Mouse (Mus musculus): ENCODE measurements around the gene Mtmr12. TPM values are rescaled to one million over a fixed set of nuclear protein-coding genes. Genes with fewer than 3 reads are reported as not detected.

The Mtmr12 gene
- total and polyA plus RNA-seq, 3 experiments: 14.3 to 38.2 TPM; not detected in 1

GRCm38 (mm10) chr15:12206646-12207222, 1.9 kb downstream of the Mtmr12 start:
- Histone ChIP-seq H3K79me2 (ENCODE audit: control insufficient read depth, insufficient read depth, low read length, poor library complexity) (peaks cover 60% of the 10 kb centered on the region), H3K9me3 (replicated peaks; ENCODE audit: insufficient read depth, low read length) (no peaks in the 10 kb centered on the region), H3K4me1 (ENCODE audit: control insufficient read depth in 1 of 2, insufficient read depth in 2 of 2, low read length in 2 of 2) (peaks cover 10 to 22% of the 10 kb centered on the region in 2 experiments; a peak in 3 of 4 replicates), H3K4me3 (ENCODE audit: control insufficient read depth in 1 of 2, insufficient read depth in 1 of 2, low read depth in 2 of 2, low read length in 2 of 2) (peak overlapping the region in 1 of 2 experiments; percentile 100; a peak in 1 of 4 replicates), H3K36me3 (ENCODE audit: control insufficient read depth in 1 of 2, insufficient read depth in 2 of 2, low read length in 2 of 2) (peaks cover 0 to 21% of the 10 kb centered on the region in 2 experiments; a peak in 3 of 4 replicates), H3K27me3 (ENCODE audit: control insufficient read depth in 1 of 2, insufficient read depth in 2 of 2, low read length in 2 of 2) (no peaks in the 10 kb centered on the region), H3K9ac (ENCODE audit: control insufficient read depth, low read depth, low read length, poor library complexity, severe bottlenecking) (no peak overlapping the region), H3K27ac (ENCODE audit: control insufficient read depth, low read depth, low read length) (no peak overlapping the region)
- DNase-seq (ENCODE audit: low read depth, low spot score): no peak
- TF ChIP-seq EP300 (IDR thresholded peaks at IDR 0.05; ENCODE audit: low read depth in 1 of 2, low read length in 2 of 2) (0 out of 4 replicates have a peak, but pooled peaks of 1 of the 2 experiments have one; percentile 0), MAX (IDR thresholded peaks at IDR 0.05; ENCODE audit: low read length) (no peak), CHD2 (IDR thresholded peaks at IDR 0.05; ENCODE audit: low read length) (0 out of 2 replicates have a peak, but pooled peaks have one; percentile 10), CHD1 (IDR thresholded peaks at IDR 0.05; ENCODE audit: low read depth, low read length) (0 out of 2 replicates have a peak, but pooled peaks have one; percentile 20)

DNA sequence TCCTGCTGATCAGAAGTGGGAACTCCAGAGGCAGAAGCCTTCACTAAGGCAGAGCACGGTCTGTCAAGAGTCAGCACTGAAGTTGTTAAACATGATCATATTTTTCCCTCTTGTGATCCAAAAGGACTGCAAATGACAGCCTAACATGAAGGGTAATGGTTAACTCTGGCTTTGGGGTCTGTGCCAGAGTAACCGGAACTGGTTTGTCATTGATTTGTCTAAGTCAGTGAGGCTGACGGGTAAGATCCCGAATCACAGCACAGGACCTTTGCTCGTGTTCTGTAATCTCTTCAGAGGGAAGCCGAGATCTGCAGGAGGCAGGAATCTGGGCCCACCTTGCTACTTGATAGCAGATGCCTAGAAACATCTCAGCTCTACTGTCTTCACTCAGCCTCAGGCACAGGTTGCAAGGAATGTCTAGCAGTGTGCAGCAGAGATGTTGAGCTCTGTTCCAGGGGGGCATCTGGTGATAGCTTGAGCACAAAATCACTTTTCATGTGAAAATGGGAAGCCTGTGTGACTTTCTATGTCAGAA, 2.8 kb downstream of the Mtmr12 start:
- Histone ChIP-seq H3K27me3 (ENCODE audit: control insufficient read depth in 1 of 2, insufficient read depth in 2 of 2, low read length in 2 of 2) (no peaks in the 10 kb centered on the region), H3K27ac (ENCODE audit: control insufficient read depth, low read depth, low read length) (no peak overlapping the region), H3K4me1 (ENCODE audit: control insufficient read depth in 1 of 2, insufficient read depth in 2 of 2, low read length in 2 of 2) (peaks cover 10 to 19% of the 10 kb centered on the region in 2 experiments; a peak in 3 of 4 replicates), H3K9ac (ENCODE audit: control insufficient read depth, low read depth, low read length, poor library complexity, severe bottlenecking) (no peak overlapping the region), H3K36me3 (ENCODE audit: control insufficient read depth in 1 of 2, insufficient read depth in 2 of 2, low read length in 2 of 2) (peaks cover 0 to 20% of the 10 kb centered on the region in 2 experiments; a peak in 3 of 4 replicates), H3K4me3 (ENCODE audit: control insufficient read depth in 1 of 2, insufficient read depth in 1 of 2, low read depth in 2 of 2, low read length in 2 of 2) (no peak overlapping the region), H3K79me2 (ENCODE audit: control insufficient read depth, insufficient read depth, low read length, poor library complexity) (peaks cover 64% of the 10 kb centered on the region), H3K9me3 (replicated peaks; ENCODE audit: insufficient read depth, low read length) (no peaks in the 10 kb centered on the region)
- TF ChIP-seq E2F4 (IDR thresholded peaks at IDR 0.05; ENCODE audit: borderline replicate concordance, low read depth, low read length) (no peak), GABPA (IDR thresholded peaks at IDR 0.05; ENCODE audit: low read depth, low read length) (no peak), MAZ (IDR thresholded peaks at IDR 0.05; ENCODE audit: low read depth, low read length) (no peak), SIN3A (IDR thresholded peaks at IDR 0.05; ENCODE audit: low read length) (no peak), ELF1 (IDR thresholded peaks at IDR 0.05; ENCODE audit: low read depth, low read length) (no peak), CHD2 (IDR thresholded peaks at IDR 0.05; ENCODE audit: low read length) (no peak), KAT2A (conservative IDR thresholded peaks at IDR 0.05; ENCODE audit: low read depth, low read length) (no peak), RAD21 (IDR thresholded peaks at IDR 0.05; ENCODE audit: low read depth, low read length) (no peak), MXI1 (IDR thresholded peaks at IDR 0.05; ENCODE audit: low read depth, low read length) (no peak), ZKSCAN1 (IDR thresholded peaks at IDR 0.05; ENCODE audit: low read depth, low read length) (no peak), ETS1 (IDR thresholded peaks at IDR 0.05; ENCODE audit: low read depth, low read length) (no peak), RCOR1 (IDR thresholded peaks at IDR 0.05; ENCODE audit: low read depth, low read length) (no peak), JUND (IDR thresholded peaks at IDR 0.05; ENCODE audit: low read depth, low read length) (no peak), SMC3 (IDR thresholded peaks at IDR 0.05; ENCODE audit: low read depth, low read length) (no peak), NRF1 (IDR thresholded peaks at IDR 0.05; ENCODE audit: insufficient read depth, low read depth, low read length, poor library complexity, severe bottlenecking) (no peak)
- DNase-seq (ENCODE audit: low read depth, low spot score): no peak

Data from MEL (cell line).